Mouse (Mus musculus) neural tube, embryonic 11.5 days (tissue): Measurements from ENCODE around the gene Lamc3. TPM values are rescaled to one million over a fixed set of nuclear protein-coding genes. Genes with fewer than 3 reads are reported as not detected.

Source experiments
- ATAC-seq: fragments of 200-750 bp; cut with Nextera tagmentation; 2 replicates; pipeline ENCODE4 v1.8.0; 2017; ENCODE audit warnings: moderate number of reproducible peaks, mild to moderate bottlenecking, moderate TSS enrichment, moderate library complexity; ENCODE audit not compliant: insufficient read depth, low FRiP score, low TSS enrichment
- DNase-seq: peaks from one replicate; pipeline ENCODE4 v3.0.0-alpha.2; 2015; ENCODE audit warnings: low spot score
- H3K27ac ChIP-seq: fragments of 300-500 bp; sonication (generic); 2 replicates; pipeline ENCODE4 v1.5.1; 2014; ENCODE audit warnings: low read depth, mild to moderate bottlenecking, low read length
- H3K27me3 ChIP-seq: fragments of 300-500 bp; sonication (generic); 2 replicates; pipeline ENCODE4 v1.6.1; 2014; ENCODE audit warnings: mild to moderate bottlenecking, low read length, mixed read lengths; ENCODE audit not compliant: control insufficient read depth, insufficient read depth
- H3K36me3 ChIP-seq: fragments of 300-500 bp; sonication (generic); 2 replicates; pipeline ENCODE4 v1.6.1; 2014; ENCODE audit warnings: mild to moderate bottlenecking, low read length, moderate library complexity, mixed read lengths; ENCODE audit not compliant: control insufficient read depth, insufficient read depth
- H3K4me1 ChIP-seq: fragments of 300-500 bp; sonication (generic); 2 replicates; pipeline ENCODE4 v1.6.1; 2014; ENCODE audit warnings: low read length, mixed read lengths; ENCODE audit not compliant: control insufficient read depth, insufficient read depth
- H3K4me2 ChIP-seq: fragments of 300-500 bp; sonication (generic); 2 replicates; pipeline ENCODE4 v1.6.1; 2014; ENCODE audit warnings: low read depth, mild to moderate bottlenecking, moderate library complexity
- H3K4me3 ChIP-seq: fragments of 300-500 bp; sonication (generic); 2 replicates; pipeline ENCODE4 v1.5.1; 2014; ENCODE audit warnings: low read depth, low read length
- H3K9ac ChIP-seq: fragments of 300-500 bp; sonication (generic); 2 replicates; pipeline ENCODE4 v1.6.1; 2014; ENCODE audit warnings: mild to moderate bottlenecking, low read length
- H3K9me3 ChIP-seq: fragments of 300-500 bp; sonication (generic); 2 replicates; pipeline ENCODE4 v1.6.1; 2016; ENCODE audit warnings: low read length; ENCODE audit not compliant: control insufficient read depth
- WGBS: fragments of 180-500 bp; shearing (Covaris S2); extraction: QIAGEN DNeasy Blood & Tissue Kit; methylation state at CpG from one replicate; pipeline ENCODE4 v1.1.7; 2014; 5-methylcytosine and 5-hydroxymethylcytosine counted together
- polyA plus RNA-seq: library from polyadenylated mRNA; unstranded; fragments of >200 nt; fragmentation: Nextera tagmentation; extraction: Ambion mirVana; gene quantifications from 2 replicates; pipeline ENCODE4 v1.2.1, GENCODE M21; 2014

Lamc3 gene
- polyA plus RNA-seq, 1 experiment from 2014 or later: 8.1 TPM

GRCm38 (mm10) chr2:31962501-31963224 lies 75.6 kb downstream of the Lamc3 start:
- H3K4me2 ChIP-seq: no peak overlapping the region
- H3K4me3 ChIP-seq: no peak overlapping the region
- DNase-seq: peak; percentile 54
- peaks cover 5% of the 10 kb centered on the region for H3K4me1 ChIP-seq
- H3K27me3 ChIP-seq: no peaks in the 10 kb centered on the region
- ATAC-seq: peak; percentile 58
- H3K27ac ChIP-seq: peak overlapping the region; percentile 65
- no peaks in the 10 kb centered on the region for H3K9me3 ChIP-seq
- WGBS: 53% methylated on average over 8 of the region's 8 CpGs
- 0 out of 2 replicates have a peak overlapping the region, but pooled peaks have one; percentile 19 for H3K9ac ChIP-seq
- no peaks in the 10 kb centered on the region; the same call in 1 of the 2 replicates for H3K36me3 ChIP-seq

GRCm38 (mm10) chr2:31963491-31963890 lies 76.4 kb downstream of the Lamc3 start:
- WGBS: 88% methylated on average over 7 of the region's 7 CpGs
- H3K9me3 ChIP-seq: no peaks in the 10 kb centered on the region
- H3K27ac ChIP-seq: no peak overlapping the region
- H3K36me3 ChIP-seq: no peaks in the 10 kb centered on the region; the same call in 1 of the 2 replicates
- ATAC-seq: no peak
- H3K4me1 ChIP-seq: peaks cover 5% of the 10 kb centered on the region
- no peak overlapping the region for H3K4me2 ChIP-seq
- no peak overlapping the region for H3K9ac ChIP-seq
- no peaks in the 10 kb centered on the region for H3K27me3 ChIP-seq
- DNase-seq: no peak
- H3K4me3 ChIP-seq: no peak overlapping the region

GRCm38 (mm10) chr2:31964191-31964590 lies 77.1 kb downstream of the Lamc3 start:
- 93% methylated on average over 3 of the region's 3 CpGs for WGBS
- Histone ChIP-seq H3K9ac (no peak overlapping the region), H3K36me3 (no peaks in the 10 kb centered on the region; the same call in 1 of the 2 replicates), H3K9me3 (no peaks in the 10 kb centered on the region), H3K4me2 (no peak overlapping the region), H3K27me3 (no peaks in the 10 kb centered on the region), H3K27ac (no peak overlapping the region), H3K4me3 (no peak overlapping the region), H3K4me1 (peaks cover 5% of the 10 kb centered on the region)
- DNase-seq (no peak), ATAC-seq (no peak)

DNA sequence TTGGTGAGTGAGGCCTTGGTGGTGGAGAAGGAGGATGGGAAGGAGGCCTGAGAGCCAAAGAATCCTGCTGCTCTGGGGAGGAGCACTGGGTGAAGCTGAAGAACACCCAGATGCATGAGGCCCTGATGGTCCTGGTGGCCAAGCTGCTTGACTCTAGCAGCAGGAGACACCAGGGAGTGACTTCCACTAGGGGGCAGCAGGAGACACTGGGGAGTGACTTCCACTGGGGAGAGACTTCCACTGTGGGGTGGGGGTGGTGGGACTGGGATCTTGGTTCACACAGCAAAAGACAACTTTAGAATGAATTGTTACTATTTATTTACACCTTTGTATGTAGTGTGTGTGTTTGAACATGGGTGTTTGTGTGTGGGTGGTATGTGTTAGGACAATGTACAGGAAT lies 78.0 kb downstream of the Lamc3 start:
- H3K4me1 ChIP-seq: peaks cover 5% of the 10 kb centered on the region
- no peak for DNase-seq
- no peak for ATAC-seq
- no peak overlapping the region for H3K4me2 ChIP-seq
- no peaks in the 10 kb centered on the region for H3K27me3 ChIP-seq
- no peak overlapping the region for H3K27ac ChIP-seq
- no peak overlapping the region for H3K4me3 ChIP-seq
- H3K9me3 ChIP-seq: no peaks in the 10 kb centered on the region
- no peak overlapping the region for H3K9ac ChIP-seq
- H3K36me3 ChIP-seq: no peaks in the 10 kb centered on the region; the same call in 1 of the 2 replicates

DNA sequence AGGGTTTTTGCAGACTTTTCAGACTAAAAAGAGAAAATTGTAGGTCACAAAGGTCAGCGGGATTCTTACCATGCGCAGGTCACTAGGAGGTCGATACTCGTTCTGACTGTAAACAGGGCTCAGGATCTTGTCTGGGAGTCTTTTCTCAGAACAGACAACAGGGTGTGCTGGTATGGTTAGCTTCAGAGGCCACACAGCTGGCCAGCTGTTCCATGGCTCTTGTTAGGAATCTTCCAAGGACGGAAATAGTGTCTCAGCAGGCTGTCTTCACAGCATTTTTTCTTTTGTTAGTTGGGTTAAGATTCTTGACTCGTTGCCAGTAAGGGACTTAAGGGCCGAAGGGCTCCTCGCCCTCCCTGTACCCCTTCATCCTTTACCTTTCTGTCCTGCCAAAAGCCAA lies 79.7 kb downstream of the Lamc3 start:
- H3K36me3 ChIP-seq: no peaks in the 10 kb centered on the region; the same call in 1 of the 2 replicates
- 84% methylated on average over 8 of the region's 8 CpGs for WGBS

DNA sequence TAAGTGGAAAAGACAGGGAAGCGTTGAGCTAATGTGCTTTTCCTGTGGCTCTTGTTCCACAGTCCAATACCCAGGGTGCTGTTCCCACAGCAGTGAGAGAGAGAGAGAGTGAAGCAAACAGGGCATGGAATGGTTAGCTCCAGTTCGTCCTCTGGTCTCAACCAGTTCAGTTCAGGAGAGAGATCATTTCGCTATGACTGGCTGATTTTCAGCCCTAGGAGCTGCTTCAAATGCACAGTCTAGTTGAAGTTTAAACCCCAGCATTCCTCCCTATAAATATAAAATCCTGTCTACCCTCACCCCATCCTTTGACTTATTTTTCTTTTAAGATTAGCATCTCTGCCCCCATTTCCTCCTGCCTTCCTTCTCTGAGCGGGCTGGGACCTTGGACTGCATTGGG lies 85.5 kb downstream of the Lamc3 start:
- Histone ChIP-seq H3K9me3 (no peaks in the 10 kb centered on the region), H3K27me3 (no peaks in the 10 kb centered on the region), H3K4me3 (no peak overlapping the region), H3K4me1 (peaks cover 6% of the 10 kb centered on the region; the same call in 1 of the 2 replicates), H3K27ac (no peak overlapping the region), H3K9ac (no peak overlapping the region), H3K4me2 (no peak overlapping the region), H3K36me3 (0 out of 2 replicates have a peak, but pooled peaks cover 6% of the 10 kb centered on the region)
- DNase-seq (no peak), ATAC-seq (no peak)
- 84% methylated on average over 4 of the region's 4 CpGs for WGBS

More for the DNA sequence above, 79.7 kb downstream of the Lamc3 start:
- Histone ChIP-seq H3K4me1 (peaks cover 2% of the 10 kb centered on the region), H3K27ac (no peak overlapping the region), H3K27me3 (no peaks in the 10 kb centered on the region), H3K9ac (no peak overlapping the region), H3K9me3 (no peaks in the 10 kb centered on the region), H3K4me2 (no peak overlapping the region), H3K4me3 (no peak overlapping the region)
- no peak for ATAC-seq
- no peak for DNase-seq

DNA sequence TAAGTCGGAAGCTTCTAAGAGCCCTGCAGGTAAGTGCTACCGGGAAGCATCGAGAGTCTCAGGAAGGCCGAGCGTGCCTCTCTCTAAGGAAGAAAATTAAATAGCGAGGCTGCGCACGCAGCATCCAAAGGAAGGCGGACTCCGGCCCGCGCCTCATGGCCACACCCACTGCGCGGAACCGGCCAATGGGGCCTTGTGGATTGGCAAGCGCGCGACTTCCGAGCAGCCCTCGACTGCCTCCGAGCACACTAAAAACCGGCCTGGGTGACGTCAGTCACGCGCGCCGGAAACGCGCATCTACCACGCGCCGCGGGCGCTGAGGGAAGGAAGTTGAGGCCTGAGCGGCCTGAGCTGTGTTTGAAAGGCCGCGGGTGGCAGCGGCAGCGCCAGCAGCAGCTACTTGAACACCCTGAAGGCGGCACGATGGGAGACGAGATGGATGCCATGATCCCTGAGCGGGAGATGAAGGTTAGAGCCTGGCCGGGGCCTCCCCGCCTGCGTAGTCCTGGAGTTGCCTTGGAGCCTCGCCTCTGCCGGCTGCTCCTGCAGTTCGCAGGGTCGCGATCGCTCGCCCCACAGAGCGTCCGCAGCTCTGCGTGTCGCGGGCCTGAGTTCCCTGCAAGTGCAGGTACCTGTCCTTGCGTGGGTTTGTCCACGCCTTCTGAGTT lies 87.2 kb downstream of the Lamc3 start, which contains the start of gene Nup214:
Nup214 (plus strand) TSS at position 296 of the 668 bp plus-strand sequence.
- Histone ChIP-seq H3K4me2 (peak within 1 kb of the TSS; percentile 82), H3K27ac (0 out of 2 replicates have a peak within 1 kb of the TSS, but pooled peaks have one; percentile 21), H3K36me3 (0 out of 2 replicates have a peak, but pooled peaks cover 7% of the 10 kb centered on the region), H3K4me3 (peak within 1 kb of the TSS; percentile 87), H3K9me3 (no peaks in the 10 kb centered on the region), H3K27me3 (no peaks in the 10 kb centered on the region), H3K4me1 (peaks cover 6% of the 10 kb centered on the region; the same call in 1 of the 2 replicates), H3K9ac (peak within 1 kb of the TSS; percentile 90)
- under 1% methylated on average over 60 of the region's 60 CpGs for WGBS
- DNase-seq (peak; percentile 100), ATAC-seq (peak; percentile 99)

- H3K27ac ChIP-seq: 0 out of 2 replicates have a peak overlapping the region, but pooled peaks have one; percentile 21
- H3K9ac ChIP-seq: peak overlapping the region; percentile 90
- H3K4me2 ChIP-seq: peak overlapping the region; percentile 82
- H3K9me3 ChIP-seq: no peaks in the 10 kb centered on the region
- peaks cover 6% of the 10 kb centered on the region; the same call in 1 of the 2 replicates for H3K4me1 ChIP-seq
- 0 out of 2 replicates have a peak, but pooled peaks cover 7% of the 10 kb centered on the region for H3K36me3 ChIP-seq
- 11% methylated on average over 13 of the region's 13 CpGs for WGBS
- ATAC-seq (no peak), DNase-seq (no peak)
- H3K4me3 ChIP-seq: peak overlapping the region; percentile 87
- no peaks in the 10 kb centered on the region for H3K27me3 ChIP-seq
Measured at GRCm38 (mm10) chr2:31974809-31975371, 87.8 kb downstream of the Lamc3 start.
